Mouse (Mus musculus): ENCODE results near the gene Usp42. TPM values are rescaled to one million over a fixed set of nuclear protein-coding genes. Genes with fewer than 3 reads are reported as not detected.

The Usp42 gene
- polyA plus RNA-seq, 1 experiment from 2014 or later, result 33.5 TPM

DNA sequence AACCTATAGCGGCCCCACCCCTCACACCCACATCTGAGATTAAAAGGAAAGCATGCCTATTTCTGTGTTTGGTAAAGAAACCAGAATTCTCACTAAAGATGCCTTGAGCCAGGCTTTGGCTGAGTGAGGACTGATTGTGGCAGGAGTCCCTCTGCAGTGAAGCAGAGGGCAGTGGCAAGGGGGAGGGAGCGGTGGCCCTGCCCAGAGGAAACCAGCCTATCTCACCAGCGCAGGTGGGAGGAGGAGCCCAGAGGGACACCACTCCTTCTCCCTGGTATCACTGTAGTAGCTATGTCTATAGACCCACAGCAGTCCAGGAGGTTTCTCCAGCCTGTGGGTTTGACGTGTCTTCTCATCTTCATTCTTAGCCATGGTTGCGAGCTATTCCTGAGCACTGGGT lies 31.8 kb downstream of the Usp42 start:
- DNase-seq (ENCODE audit: low spot score) (no peak), ATAC-seq (ENCODE audit: insufficient number of reproducible peaks, low FRiP score, low TSS enrichment, low read depth) (no peak)
- no peak overlapping the region for H3K4me2 ChIP-seq (ENCODE audit: low read depth, severe bottlenecking)
- no peak overlapping the region for H3K9ac ChIP-seq (ENCODE audit: low read length)
- H3K4me3 ChIP-seq (ENCODE audit: low read depth, low read length), result no peak overlapping the region
- no peaks in the 10 kb centered on the region for H3K4me1 ChIP-seq (ENCODE audit: control insufficient read depth, insufficient read depth, low read length)
- H3K9me3 ChIP-seq (ENCODE audit: control insufficient read depth, low read length), result no peaks in the 10 kb centered on the region
- H3K27ac ChIP-seq (replicated peaks; ENCODE audit: low read depth, low read length), result no peak overlapping the region
- H3K27me3 ChIP-seq (ENCODE audit: control insufficient read depth, insufficient read depth, low read length), result no peaks in the 10 kb centered on the region
- peaks cover 14% of the 10 kb centered on the region for H3K36me3 ChIP-seq (ENCODE audit: control insufficient read depth, insufficient read depth, low read length)
- WGBS, result 88% methylated on average over 5 of the region's 5 CpGs

DNA sequence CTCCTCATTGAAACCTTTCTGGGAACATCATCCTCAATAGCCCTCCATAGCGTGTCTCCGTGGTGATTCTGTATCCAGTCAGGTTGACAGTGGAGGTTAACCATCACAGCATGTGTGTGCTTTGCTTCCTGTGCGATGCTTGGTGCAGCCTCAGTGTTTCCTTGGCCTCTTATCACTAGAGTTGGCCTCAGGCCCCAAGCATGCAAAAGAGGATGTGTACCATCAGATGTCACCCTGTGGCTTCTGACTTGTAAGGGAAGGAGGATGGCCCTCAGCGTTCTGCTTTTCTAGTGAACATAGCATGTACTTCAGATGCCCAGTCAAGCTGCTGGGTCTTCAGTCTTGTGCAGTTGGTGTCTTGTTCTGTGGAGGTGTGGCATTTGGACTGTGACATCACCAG lies 33.6 kb downstream of the Usp42 start:
- H3K36me3 ChIP-seq (ENCODE audit: control insufficient read depth, insufficient read depth, low read length), result peaks cover 15% of the 10 kb centered on the region
- no peak overlapping the region for H3K27ac ChIP-seq (replicated peaks; ENCODE audit: low read depth, low read length)
- H3K27me3 ChIP-seq (ENCODE audit: control insufficient read depth, insufficient read depth, low read length), result no peaks in the 10 kb centered on the region
- no peak overlapping the region for H3K9ac ChIP-seq (ENCODE audit: low read length)
- no peaks in the 10 kb centered on the region for H3K9me3 ChIP-seq (ENCODE audit: control insufficient read depth, low read length)
- ATAC-seq (ENCODE audit: insufficient number of reproducible peaks, low FRiP score, low TSS enrichment, low read depth), result no peak
- 95% methylated on average over 4 of the region's 4 CpGs for WGBS
- DNase-seq (ENCODE audit: low spot score), result no peak
- no peak overlapping the region for H3K4me3 ChIP-seq (ENCODE audit: low read depth, low read length)
- H3K4me2 ChIP-seq (ENCODE audit: low read depth, severe bottlenecking), result no peak overlapping the region
- H3K4me1 ChIP-seq (ENCODE audit: control insufficient read depth, insufficient read depth, low read length), result no peaks in the 10 kb centered on the region

DNA sequence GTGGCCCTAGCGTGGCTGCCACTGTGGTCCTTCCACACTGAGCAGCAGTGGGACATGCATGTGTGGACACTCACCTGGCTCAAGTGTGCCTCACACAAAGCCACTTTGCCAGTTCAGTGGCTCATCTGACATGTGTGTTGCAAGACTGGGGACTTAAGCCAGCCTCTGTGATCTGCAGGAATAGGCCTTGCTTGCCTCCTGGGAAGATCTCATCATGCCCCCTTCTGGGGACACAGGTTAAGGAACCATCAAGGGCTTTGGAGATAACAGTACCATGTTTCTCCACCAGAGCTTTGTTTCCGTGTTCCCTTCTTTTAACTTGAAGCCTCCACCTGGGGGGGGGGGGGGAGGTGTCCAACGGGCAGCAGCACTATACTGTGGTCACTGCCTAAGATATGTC lies 35.8 kb downstream of the Usp42 start:
- ATAC-seq (ENCODE audit: insufficient number of reproducible peaks, low FRiP score, low TSS enrichment, low read depth), result no peak
- Histone ChIP-seq H3K4me3 (ENCODE audit: low read depth, low read length) (no peak overlapping the region), H3K27me3 (ENCODE audit: control insufficient read depth, insufficient read depth, low read length) (no peaks in the 10 kb centered on the region), H3K4me1 (ENCODE audit: control insufficient read depth, insufficient read depth, low read length) (no peaks in the 10 kb centered on the region), H3K4me2 (ENCODE audit: low read depth, severe bottlenecking) (no peak overlapping the region), H3K9ac (ENCODE audit: low read length) (no peak overlapping the region), H3K36me3 (ENCODE audit: control insufficient read depth, insufficient read depth, low read length) (peaks cover 8% of the 10 kb centered on the region), H3K27ac (replicated peaks; ENCODE audit: low read depth, low read length) (no peak overlapping the region), H3K9me3 (ENCODE audit: control insufficient read depth, low read length) (no peaks in the 10 kb centered on the region)
- 76% methylated on average over 3 of the region's 3 CpGs for WGBS
- no peak for DNase-seq (ENCODE audit: low spot score)

DNA sequence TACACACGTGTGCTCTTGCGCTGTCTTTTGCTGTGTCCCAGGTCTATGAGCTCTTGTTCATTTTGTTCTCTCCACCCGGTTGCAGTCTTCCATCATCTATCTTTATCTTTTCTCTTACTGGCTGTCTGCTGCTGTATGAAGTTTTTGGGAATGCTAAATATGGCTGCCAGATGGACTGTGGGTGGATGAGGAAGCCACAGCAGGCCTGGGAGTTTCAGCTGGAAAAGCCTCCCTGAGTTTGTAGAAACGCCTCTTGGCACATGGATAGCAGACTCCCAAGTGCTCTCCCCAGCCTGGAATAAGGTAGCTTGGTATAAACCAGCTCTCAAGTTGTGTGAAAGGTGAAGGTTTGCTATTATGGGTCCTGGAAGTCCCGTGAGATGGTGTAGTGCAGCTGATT lies 41.2 kb downstream of the Usp42 start:
- Histone ChIP-seq H3K9me3 (ENCODE audit: control insufficient read depth, low read length) (no peaks in the 10 kb centered on the region), H3K27ac (replicated peaks; ENCODE audit: low read depth, low read length) (no peak overlapping the region), H3K27me3 (ENCODE audit: control insufficient read depth, insufficient read depth, low read length) (no peaks in the 10 kb centered on the region), H3K4me2 (ENCODE audit: low read depth, severe bottlenecking) (no peak overlapping the region), H3K4me3 (ENCODE audit: low read depth, low read length) (no peak overlapping the region), H3K4me1 (ENCODE audit: control insufficient read depth, insufficient read depth, low read length) (no peaks in the 10 kb centered on the region), H3K9ac (ENCODE audit: low read length) (no peak overlapping the region), H3K36me3 (ENCODE audit: control insufficient read depth, insufficient read depth, low read length) (peaks cover 11% of the 10 kb centered on the region)
- no peak for ATAC-seq (ENCODE audit: insufficient number of reproducible peaks, low FRiP score, low TSS enrichment, low read depth)
- 93% methylated on average over 5 of the region's 5 CpGs for WGBS
- no peak for DNase-seq (ENCODE audit: low spot score)

DNA sequence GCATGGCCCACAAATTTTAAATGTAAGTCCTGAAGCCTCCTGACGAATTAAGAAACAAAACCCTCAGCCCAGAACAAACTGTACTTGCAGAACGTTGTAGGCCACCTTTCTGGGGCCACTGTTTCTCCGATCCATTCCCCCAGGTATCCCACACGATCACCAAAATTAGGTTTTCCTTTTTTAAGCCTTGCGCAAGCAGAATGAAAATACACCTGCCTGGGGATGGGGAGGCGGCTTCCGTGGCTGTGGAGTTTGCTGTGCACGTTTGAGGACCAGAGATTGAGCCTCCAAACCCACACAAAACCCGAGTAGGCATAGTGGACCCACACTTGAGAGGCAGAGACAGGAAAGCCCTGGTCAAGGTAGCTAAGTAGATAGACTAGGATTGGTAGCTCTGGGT lies 41.7 kb downstream of the Usp42 start:
- Histone ChIP-seq H3K9me3 (ENCODE audit: control insufficient read depth, low read length) (no peaks in the 10 kb centered on the region), H3K4me3 (ENCODE audit: low read depth, low read length) (no peak overlapping the region), H3K27me3 (ENCODE audit: control insufficient read depth, insufficient read depth, low read length) (no peaks in the 10 kb centered on the region), H3K4me1 (ENCODE audit: control insufficient read depth, insufficient read depth, low read length) (no peaks in the 10 kb centered on the region), H3K36me3 (ENCODE audit: control insufficient read depth, insufficient read depth, low read length) (peaks cover 11% of the 10 kb centered on the region), H3K4me2 (ENCODE audit: low read depth, severe bottlenecking) (no peak overlapping the region), H3K9ac (ENCODE audit: low read length) (no peak overlapping the region), H3K27ac (replicated peaks; ENCODE audit: low read depth, low read length) (no peak overlapping the region)
- no peak for DNase-seq (ENCODE audit: low spot score)
- whole genome bisulfite sequencing, result 93% methylated on average over 9 of the region's 9 CpGs
- no peak for ATAC-seq (ENCODE audit: insufficient number of reproducible peaks, low FRiP score, low TSS enrichment, low read depth)

DNA sequence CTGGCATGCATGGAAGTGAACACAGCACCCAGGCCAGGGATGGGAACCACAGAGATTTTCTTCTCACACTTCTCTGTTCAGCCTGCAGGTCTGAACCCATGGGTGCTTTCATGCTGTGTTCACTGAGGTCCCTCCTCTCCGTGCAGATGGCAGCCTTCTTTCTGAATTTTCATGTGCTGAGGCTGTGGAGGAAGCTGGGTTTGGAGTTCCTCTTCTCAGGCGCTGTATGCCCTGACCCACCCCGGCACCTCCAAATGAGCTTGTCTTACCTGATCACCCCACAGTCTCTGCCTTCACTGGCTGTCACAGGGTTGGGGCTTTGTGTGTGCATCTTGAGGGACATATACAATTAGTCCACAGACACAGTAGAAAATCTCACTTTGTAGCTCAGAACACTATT lies 44.5 kb downstream of the Usp42 start:
- Histone ChIP-seq H3K4me3 (ENCODE audit: low read depth, low read length) (no peak overlapping the region), H3K4me1 (ENCODE audit: control insufficient read depth, insufficient read depth, low read length) (peaks cover 11% of the 10 kb centered on the region), H3K36me3 (ENCODE audit: control insufficient read depth, insufficient read depth, low read length) (peaks cover 7% of the 10 kb centered on the region), H3K4me2 (ENCODE audit: low read depth, severe bottlenecking) (no peak overlapping the region), H3K27me3 (ENCODE audit: control insufficient read depth, insufficient read depth, low read length) (no peaks in the 10 kb centered on the region), H3K27ac (replicated peaks; ENCODE audit: low read depth, low read length) (no peak overlapping the region), H3K9ac (ENCODE audit: low read length) (no peak overlapping the region), H3K9me3 (ENCODE audit: control insufficient read depth, low read length) (no peaks in the 10 kb centered on the region)
- 98% methylated on average over 3 of the region's 3 CpGs for WGBS
- DNase-seq (ENCODE audit: low spot score) (no peak), ATAC-seq (ENCODE audit: insufficient number of reproducible peaks, low FRiP score, low TSS enrichment, low read depth) (no peak)

DNA sequence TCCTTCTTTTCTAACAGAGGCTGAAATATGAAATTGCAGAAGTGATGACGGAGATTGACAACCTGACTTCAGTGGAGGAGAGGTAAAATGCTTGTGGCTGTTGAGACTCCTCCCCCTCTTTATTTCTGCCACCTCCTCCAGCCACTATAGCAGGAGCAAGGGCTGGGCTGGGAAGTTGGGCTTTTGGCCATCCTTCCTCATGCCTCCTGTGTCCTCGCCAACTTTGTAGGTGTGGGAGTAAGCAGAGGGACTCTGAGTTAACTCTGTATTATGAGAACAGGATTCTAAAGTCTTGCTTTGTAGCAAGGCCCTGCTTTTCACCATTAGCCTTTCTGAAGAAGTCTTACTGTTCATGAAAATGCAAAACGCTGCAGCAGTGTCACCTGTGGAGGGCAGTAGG lies 45.6 kb downstream of the Usp42 start:
- Histone ChIP-seq H3K9ac (ENCODE audit: low read length) (no peak overlapping the region), H3K36me3 (ENCODE audit: control insufficient read depth, insufficient read depth, low read length) (peaks cover 7% of the 10 kb centered on the region), H3K4me1 (ENCODE audit: control insufficient read depth, insufficient read depth, low read length) (peaks cover 11% of the 10 kb centered on the region), H3K4me3 (ENCODE audit: low read depth, low read length) (no peak overlapping the region), H3K9me3 (ENCODE audit: control insufficient read depth, low read length) (no peaks in the 10 kb centered on the region), H3K27ac (replicated peaks; ENCODE audit: low read depth, low read length) (no peak overlapping the region), H3K4me2 (ENCODE audit: low read depth, severe bottlenecking) (no peak overlapping the region), H3K27me3 (ENCODE audit: control insufficient read depth, insufficient read depth, low read length) (no peaks in the 10 kb centered on the region)
- WGBS, result 91% methylated on average over 3 of the region's 3 CpGs
- ATAC-seq (ENCODE audit: insufficient number of reproducible peaks, low FRiP score, low TSS enrichment, low read depth), result no peak
- DNase-seq (ENCODE audit: low spot score), result no peak

DNA sequence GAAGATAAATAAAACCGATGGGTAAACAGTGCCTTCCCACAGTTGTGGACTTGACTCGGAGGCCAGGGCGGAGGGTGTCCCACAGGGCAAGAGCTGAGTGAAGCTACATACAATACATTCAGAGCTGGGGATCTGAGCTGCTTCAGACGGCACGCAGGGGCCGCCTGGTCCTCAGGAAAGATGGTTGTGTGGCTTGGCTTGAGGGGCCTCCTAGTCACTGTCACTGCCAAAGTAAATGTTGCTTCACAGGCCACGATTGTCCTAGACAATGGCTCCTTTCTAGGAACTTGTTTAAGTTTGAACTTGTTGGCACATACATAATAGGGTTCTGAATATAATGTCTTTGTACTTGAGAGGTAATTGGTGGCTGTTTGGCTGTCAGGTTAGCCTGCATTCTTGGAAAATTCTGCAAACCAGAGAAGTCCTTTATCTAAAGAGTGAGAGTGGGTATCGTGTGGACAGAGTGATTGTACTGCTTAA lies 47.1 kb downstream of the Usp42 start:
- Histone ChIP-seq H3K4me2 (ENCODE audit: low read depth, severe bottlenecking) (no peak overlapping the region), H3K9ac (ENCODE audit: low read length) (no peak overlapping the region), H3K27me3 (ENCODE audit: control insufficient read depth, insufficient read depth, low read length) (no peaks in the 10 kb centered on the region), H3K4me1 (ENCODE audit: control insufficient read depth, insufficient read depth, low read length) (peaks cover 11% of the 10 kb centered on the region), H3K36me3 (ENCODE audit: control insufficient read depth, insufficient read depth, low read length) (peaks cover 7% of the 10 kb centered on the region), H3K4me3 (ENCODE audit: low read depth, low read length) (no peak overlapping the region), H3K9me3 (ENCODE audit: control insufficient read depth, low read length) (no peaks in the 10 kb centered on the region), H3K27ac (replicated peaks; ENCODE audit: low read depth, low read length) (no peak overlapping the region)
- ATAC-seq (ENCODE audit: insufficient number of reproducible peaks, low FRiP score, low TSS enrichment, low read depth), result no peak
- 90% methylated on average over 8 of the region's 8 CpGs for WGBS
- no peak for DNase-seq (ENCODE audit: low spot score)

DNA sequence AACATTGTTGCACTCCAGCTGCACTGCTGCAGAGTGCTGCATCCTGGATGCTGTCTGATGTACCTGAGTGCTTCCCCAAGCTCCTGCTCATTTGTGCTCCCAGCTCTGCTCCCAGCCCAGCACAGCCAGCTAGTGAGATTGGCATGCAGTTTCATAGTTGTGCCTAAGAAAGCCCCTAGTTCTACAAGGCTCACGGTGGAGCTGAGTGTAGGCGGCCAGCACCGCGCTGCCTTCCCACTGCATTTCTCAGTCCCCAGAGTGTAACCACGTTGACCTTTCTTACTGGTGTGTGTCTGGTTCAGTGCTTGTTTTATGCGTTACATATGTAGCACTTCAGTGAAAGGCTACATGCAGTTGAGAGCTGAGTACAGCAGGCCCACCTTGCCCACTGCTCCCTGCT lies 48.4 kb downstream of the Usp42 start:
- Histone ChIP-seq H3K4me1 (ENCODE audit: control insufficient read depth, insufficient read depth, low read length) (peaks cover 16% of the 10 kb centered on the region), H3K9me3 (ENCODE audit: control insufficient read depth, low read length) (no peaks in the 10 kb centered on the region), H3K4me3 (ENCODE audit: low read depth, low read length) (no peak overlapping the region), H3K36me3 (ENCODE audit: control insufficient read depth, insufficient read depth, low read length) (peaks cover 7% of the 10 kb centered on the region), H3K4me2 (ENCODE audit: low read depth, severe bottlenecking) (no peak overlapping the region), H3K9ac (ENCODE audit: low read length) (peak overlapping the region; percentile 12; the same call in 1 of the 2 replicates), H3K27ac (replicated peaks; ENCODE audit: low read depth, low read length) (no peak overlapping the region; the same call in 1 of the 2 replicates), H3K27me3 (ENCODE audit: control insufficient read depth, insufficient read depth, low read length) (no peaks in the 10 kb centered on the region)
- 57% methylated on average over 6 of the region's 6 CpGs for WGBS
- ATAC-seq (ENCODE audit: insufficient number of reproducible peaks, low FRiP score, low TSS enrichment, low read depth), result no peak
- DNase-seq (ENCODE audit: low spot score), result no peak
